ENCODE assay signal across 8 mouse cellular contexts in genomic region chr6:117900126-117901080, GRCm38 (mm10). TPM values are rescaled to one million over a fixed set of nuclear protein-coding genes. Genes with fewer than 3 reads are reported as not detected.
DNase-seq lines count a peak whose midpoint lies in the region; ATAC-seq and TF ChIP-seq lines count a peak whose summit lies in the region.

Gene Hnrnpf (plus strand): TSS chr6:117900324.

- DNase-seq in kidney, adult 9 months = no peak
- no peak for DNase-seq in adrenal gland, postnatal 10 days
- no peak for DNase-seq in gastrocnemius, adult 8-10 months (ENCODE audit: low spot score in 2 of 2)
- no peak for DNase-seq in hindbrain, postnatal 0 days (ENCODE audit: low spot score)
- DNase-seq in urinary bladder, postnatal 25 days (ENCODE audit: low spot score) = no peak

- H3K4me1 ChIP-seq in kidney, embryonic 16.5 days (ENCODE audit: insufficient read depth, low read length) = peaks cover 4% of the 10 kb centered on the region; the same call in 1 of the 2 replicates
- H3K4me1 ChIP-seq in hindbrain, postnatal 0 days (ENCODE audit: insufficient read depth, low read length) = no peaks in the 10 kb centered on the region
- H3K4me1 ChIP-seq in liver, embryonic 12.5 days = peaks cover 61% of the 10 kb centered on the region
- no peaks in the 10 kb centered on the region; the same call in 1 of the 2 replicates for H3K4me1 ChIP-seq in small intestine, adult 2 months (ENCODE audit: control insufficient read depth, insufficient read depth, insufficient read length, low read length)

- H3K27me3 ChIP-seq in kidney, embryonic 16.5 days (ENCODE audit: insufficient read depth, low read length) = no peaks in the 10 kb centered on the region
- H3K27me3 ChIP-seq in hindbrain, postnatal 0 days (ENCODE audit: insufficient read depth, low read length) = no peaks in the 10 kb centered on the region
- no peaks in the 10 kb centered on the region for H3K27me3 ChIP-seq in liver, embryonic 12.5 days (replicated peaks)
- H3K27me3 ChIP-seq in small intestine, adult 2 months (ENCODE audit: control insufficient read depth, insufficient read depth, low read length) = no peaks in the 10 kb centered on the region

- H3K36me3 ChIP-seq in kidney, embryonic 16.5 days (ENCODE audit: insufficient read depth, low read length) = no peaks in the 10 kb centered on the region
- H3K36me3 ChIP-seq in hindbrain, postnatal 0 days (ENCODE audit: insufficient read depth, low read length) = no peaks in the 10 kb centered on the region
- H3K36me3 ChIP-seq in liver, embryonic 12.5 days = no peaks in the 10 kb centered on the region
- H3K36me3 ChIP-seq in small intestine, adult 2 months (ENCODE audit: control insufficient read depth, insufficient read depth, low read length) = no peaks in the 10 kb centered on the region

- H3K9ac ChIP-seq in kidney, embryonic 16.5 days (replicated peaks; ENCODE audit: low read length) = no peak within 1 kb of the TSS
- H3K9ac ChIP-seq in hindbrain, postnatal 0 days (replicated peaks; ENCODE audit: low read length) = no peak within 1 kb of the TSS
- H3K9ac ChIP-seq in liver, embryonic 12.5 days = peak within 1 kb of the TSS; percentile 56

- no peaks in the 10 kb centered on the region for H3K9me3 ChIP-seq in kidney, embryonic 16.5 days (ENCODE audit: low read length)
- H3K9me3 ChIP-seq in hindbrain, postnatal 0 days (ENCODE audit: low read length) = no peaks in the 10 kb centered on the region
- no peaks in the 10 kb centered on the region for H3K9me3 ChIP-seq in liver, embryonic 12.5 days (replicated peaks)

- TF ChIP-seq POLR2A in small intestine, adult 2 months (IDR thresholded peaks at IDR 0.05; ENCODE audit: low read depth, low read length) = no peak

- no peak for TF ChIP-seq CTCF in hindbrain, postnatal 0 days (IDR thresholded peaks at IDR 0.05; ENCODE audit: low read depth)
- TF ChIP-seq CTCF in small intestine, adult 2 months (IDR thresholded peaks at IDR 0.05; ENCODE audit: extremely low read depth, insufficient read length, insufficient replicate concordance, low read depth, low read length) = no peak

- 65% methylated on average over 17 of the region's 17 CpGs for WGBS in kidney, embryonic 16.5 days
- 79% methylated on average over 17 of the region's 17 CpGs for WGBS in hindbrain, postnatal 0 days
- 32% methylated on average over 17 of the region's 17 CpGs for WGBS in liver, embryonic 12.5 days (ENCODE audit: insufficient replicate concordance)
- WGBS in small intestine, adult 2 months = 75% methylated on average over 17 of the region's 17 CpGs

- H3K27ac ChIP-seq in kidney, embryonic 16.5 days (ENCODE audit: low read length) = no peak within 1 kb of the TSS
- no peak within 1 kb of the TSS for H3K27ac ChIP-seq in hindbrain, postnatal 0 days
- peak within 1 kb of the TSS; percentile 82 for H3K27ac ChIP-seq in liver, embryonic 12.5 days
- H3K27ac ChIP-seq in small intestine, adult 2 months (ENCODE audit: insufficient read depth, low read depth, low read length) = peak within 1 kb of the TSS; percentile 58

- H3K4me2 ChIP-seq in kidney, embryonic 16.5 days (replicated peaks; ENCODE audit: low read depth, low read length) = no peak within 1 kb of the TSS
- no peak within 1 kb of the TSS for H3K4me2 ChIP-seq in hindbrain, postnatal 0 days (ENCODE audit: low read depth, low read length)
- peak within 1 kb of the TSS; percentile 70 for H3K4me2 ChIP-seq in liver, embryonic 12.5 days

- no peak for ATAC-seq in kidney, embryonic 16.5 days (ENCODE audit: low FRiP score, low TSS enrichment)
- ATAC-seq in hindbrain, postnatal 0 days = no peak
- ATAC-seq in liver, embryonic 12.5 days = peak; percentile 69

- no peak within 1 kb of the TSS for H3K4me3 ChIP-seq in kidney, embryonic 16.5 days (ENCODE audit: low read length)
- no peak within 1 kb of the TSS for H3K4me3 ChIP-seq in hindbrain, postnatal 0 days (ENCODE audit: low read length)
- H3K4me3 ChIP-seq in liver, embryonic 12.5 days = peak within 1 kb of the TSS; percentile 43
- peak within 1 kb of the TSS; percentile 31 for H3K4me3 ChIP-seq in small intestine, adult 2 months (ENCODE audit: low read depth, low read length)

RNA-seq across cellular contexts. Expression of gene Hnrnpf, which starts in this region (rescaled TPM):
- polyA plus RNA-seq in kidney, embryonic 16.5 days (2015; fragmentation: Nextera tagmentation; extraction: Ambion mirVana) = 793 and 842 TPM in 2 replicates
- total RNA-seq in adrenal gland, postnatal 10 days (2021) = 100 to 1,000 TPM; 424 to 432 TPM
- total RNA-seq in gastrocnemius, adult 8-10 months (2022) = 100 to 1,000 TPM in 1 of 4 experiments, 10 to 100 TPM in 3; 85.6 to 104 (median 94.2) TPM
- total RNA-seq in hindbrain, postnatal 0 days (2014; rRNA removed) = 152 and 160 TPM in 2 replicates
- polyA plus RNA-seq in hindbrain, postnatal 0 days (2015; fragmentation: Nextera tagmentation; extraction: Ambion mirVana) = 230 and 234 TPM in 2 replicates
- polyA plus RNA-seq in liver, embryonic 12.5 days (2016; fragmentation: Nextera tagmentation; extraction: Ambion mirVana) = 702 and 711 TPM in 2 replicates
- polyA plus RNA-seq in small intestine, adult 2 months (2012; rRNA removed) = 49.1 and 102 TPM in 2 replicates

Comparison
In these comparisons a context has a peak if more than half of its experiments do, and no peak if none do; other contexts are left out.
1. H3K27ac ChIP-seq: peak in liver, embryonic 12.5 days (single experiment) and small intestine, adult 2 months (single experiment); none in kidney, embryonic 16.5 days (single experiment) and hindbrain, postnatal 0 days (single experiment).
2. H3K4me3 ChIP-seq: peak in liver, embryonic 12.5 days (single experiment) and small intestine, adult 2 months (single experiment); none in kidney, embryonic 16.5 days (single experiment) and hindbrain, postnatal 0 days (single experiment).